Mouse (Mus musculus): Measurements from ENCODE around the gene Esf1.

GRCm38 (mm10) chr2:140107641-140108040 is 62.7 kb downstream of the Esf1 start:
- TF ChIP-seq CTCF (IDR thresholded peaks at IDR 0.05; ENCODE audit: borderline replicate concordance, control insufficient read depth, extremely low read depth, insufficient read depth, low read length, poor library complexity) (no peak), POLR2A (IDR thresholded peaks at IDR 0.05; ENCODE audit: control insufficient read depth, extremely low read depth, insufficient read depth, low read length, poor library complexity) (no peak)
